Mouse (Mus musculus): ENCODE data around the gene Ggt5. TPM values are rescaled to one million over a fixed set of nuclear protein-coding genes. Genes with fewer than 3 reads are reported as not detected.

Gene Ggt5
- total RNA-seq, 2 experiments from 2014 or later = 5.8 to 7.0 TPM

DNA sequence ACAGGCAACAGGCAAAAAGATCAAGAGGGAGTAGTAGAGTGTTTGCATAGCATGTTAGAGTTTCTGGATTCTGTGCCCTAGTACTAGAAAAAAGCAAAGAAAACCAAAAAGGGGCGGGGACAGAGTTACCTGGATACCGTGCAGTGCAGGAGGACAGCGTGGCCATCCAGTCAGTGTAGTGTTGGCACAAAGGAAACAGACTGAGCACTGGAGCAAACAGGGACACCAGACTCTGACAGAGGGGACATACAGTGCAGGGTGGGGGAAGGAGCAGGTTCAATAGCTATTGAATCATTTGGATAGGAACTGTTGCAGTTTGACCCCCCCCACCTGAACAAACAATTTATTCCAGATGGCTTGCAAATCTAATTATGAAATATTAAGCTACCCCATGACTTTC, 37.9 kb downstream of the Ggt5 start:
- no peak for DNase-seq

DNA sequence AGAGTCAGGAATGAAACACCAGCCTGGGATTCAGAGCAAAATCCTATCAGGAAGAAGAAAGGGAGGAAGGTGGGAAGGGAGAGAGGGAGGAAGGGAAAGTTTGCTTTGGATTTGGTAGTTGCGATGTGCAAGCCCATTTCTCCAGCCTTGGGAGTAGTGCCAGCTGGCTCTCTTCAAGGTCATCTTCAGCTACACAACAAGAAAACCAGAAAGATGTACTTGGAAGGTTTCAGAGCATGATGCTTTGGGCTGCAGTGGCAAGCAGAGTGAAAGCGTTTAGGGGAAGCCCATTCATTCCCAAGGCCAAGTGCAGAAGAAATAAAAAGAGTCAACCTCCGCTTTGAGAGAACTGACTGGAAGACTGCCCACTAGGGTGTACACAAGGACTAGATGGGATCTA, 38.4 kb downstream of the Ggt5 start:
- DNase-seq = no peak

DNA sequence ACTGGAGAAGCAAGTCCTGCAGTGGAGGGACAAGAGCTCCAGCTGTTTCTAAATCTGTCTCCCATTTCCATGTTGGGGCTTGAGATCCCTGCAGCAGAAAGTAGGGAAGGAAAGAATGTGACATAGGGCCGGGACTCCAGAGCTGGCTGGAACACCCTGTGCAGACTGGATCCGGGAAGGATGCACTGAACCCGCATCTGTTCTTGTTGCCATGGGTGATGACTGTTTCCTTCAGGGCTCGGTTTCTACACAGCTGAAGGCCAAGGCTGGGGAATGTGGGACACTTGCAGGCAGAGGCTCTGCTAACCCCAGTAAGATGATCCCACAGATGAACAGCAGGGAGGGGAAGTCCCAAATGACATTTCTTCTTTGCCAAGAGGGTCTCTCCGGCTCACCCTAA, 43.5 kb downstream of the Ggt5 start:
- DNase-seq = no peak

DNA sequence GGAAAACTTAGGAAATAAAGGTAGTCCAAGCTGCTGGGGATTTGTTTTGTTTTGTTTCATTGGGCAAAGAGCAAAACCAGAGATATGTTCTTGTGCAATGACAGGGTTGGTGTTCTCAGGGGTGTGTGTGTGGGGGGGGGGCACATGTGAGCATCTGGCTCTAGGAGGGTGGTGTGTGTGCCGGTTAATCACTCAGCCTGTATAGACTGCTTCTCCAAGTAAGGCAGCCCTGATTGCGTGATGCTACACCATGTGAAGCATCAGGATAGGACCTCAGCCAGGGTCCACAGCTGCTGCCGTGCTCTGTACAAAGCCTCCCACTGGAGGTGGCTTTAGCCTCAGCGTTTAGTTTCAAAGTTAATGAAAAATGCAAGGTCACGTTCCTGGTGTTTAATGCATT, 43.9 kb downstream of the Ggt5 start:
- peak; percentile 29 for DNase-seq

DNA sequence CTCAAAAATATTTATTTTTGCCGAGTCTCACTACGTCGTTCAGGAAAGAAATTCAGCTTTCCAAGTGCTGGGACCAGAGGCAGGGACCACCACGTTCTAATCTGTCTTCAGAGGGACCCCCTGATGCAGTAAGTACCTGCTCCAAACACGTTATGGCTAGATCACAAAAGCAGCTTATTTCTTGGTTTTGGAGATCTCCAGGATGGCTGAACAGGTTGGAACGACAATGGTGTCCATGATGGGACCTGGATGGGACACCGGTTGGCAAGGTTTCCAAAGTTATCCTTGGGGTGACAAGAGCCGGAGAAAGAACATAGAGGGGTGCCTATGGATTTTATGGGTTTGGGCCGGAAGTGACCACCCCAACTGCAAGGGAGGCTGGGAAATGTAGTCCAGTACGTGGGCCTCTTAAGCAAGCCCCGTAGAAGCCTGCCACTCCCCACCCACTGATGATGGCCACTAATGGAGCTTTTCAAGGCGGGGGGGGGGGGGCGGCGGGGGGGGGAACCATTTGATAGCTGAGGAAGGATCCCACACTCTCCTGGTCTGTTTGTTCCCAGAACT, 44.5 kb downstream of the Ggt5 start:
- no peak for DNase-seq

DNA sequence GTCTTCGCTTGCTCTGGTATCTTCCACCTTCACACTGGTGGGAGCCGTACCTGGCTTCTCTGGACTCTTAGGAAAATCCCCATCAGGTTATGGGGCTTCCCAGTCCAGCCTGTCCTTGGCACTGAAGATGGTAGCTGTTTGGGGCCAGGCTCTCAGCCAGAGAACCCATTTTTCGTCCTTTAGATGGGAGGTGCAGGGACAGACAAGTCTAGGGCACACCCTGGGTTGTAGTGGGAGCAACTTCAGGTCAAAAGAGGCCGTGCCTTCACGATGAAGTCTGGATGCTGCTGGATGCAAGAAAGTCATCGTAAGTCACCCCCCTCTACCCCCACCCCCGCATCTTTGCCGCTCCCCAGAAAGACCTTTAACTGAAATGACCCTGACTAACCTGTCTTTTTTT, 45.5 kb downstream of the Ggt5 start:
- DNase-seq = no peak

DNA sequence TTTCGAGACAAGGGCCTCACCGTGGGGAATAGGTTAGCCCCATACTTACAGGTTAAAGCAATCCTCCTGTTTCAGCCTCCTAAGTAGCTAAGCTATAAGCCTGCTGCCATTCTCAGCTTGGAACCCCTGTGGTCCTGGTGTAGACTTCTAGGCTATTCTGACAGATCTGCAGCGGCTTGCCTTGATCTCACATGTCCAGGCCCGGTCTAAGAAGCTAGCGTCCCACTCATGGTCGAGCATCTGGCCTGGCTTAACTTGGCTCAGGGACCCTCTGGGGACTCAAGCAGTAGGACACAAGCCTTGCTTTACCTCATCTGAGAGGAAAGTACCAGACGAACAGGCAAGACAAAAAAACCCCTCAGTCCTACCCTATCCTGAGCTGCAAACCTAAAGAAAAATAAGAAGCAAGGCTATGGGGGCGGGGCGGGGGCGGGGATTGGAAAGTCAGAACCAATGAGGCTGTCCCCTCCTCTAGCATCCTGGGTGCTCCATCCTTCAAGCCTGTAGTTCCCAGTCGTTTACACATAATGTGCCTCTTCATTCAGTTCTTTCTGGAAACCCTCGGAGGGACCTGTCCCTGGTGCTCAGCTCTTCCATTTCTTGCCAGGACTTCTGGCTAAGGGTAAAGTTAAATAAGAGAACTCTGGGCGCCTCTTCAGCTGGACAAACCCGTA, 46.0 kb downstream of the Ggt5 start:
- DNase-seq = peak; percentile 4

DNA sequence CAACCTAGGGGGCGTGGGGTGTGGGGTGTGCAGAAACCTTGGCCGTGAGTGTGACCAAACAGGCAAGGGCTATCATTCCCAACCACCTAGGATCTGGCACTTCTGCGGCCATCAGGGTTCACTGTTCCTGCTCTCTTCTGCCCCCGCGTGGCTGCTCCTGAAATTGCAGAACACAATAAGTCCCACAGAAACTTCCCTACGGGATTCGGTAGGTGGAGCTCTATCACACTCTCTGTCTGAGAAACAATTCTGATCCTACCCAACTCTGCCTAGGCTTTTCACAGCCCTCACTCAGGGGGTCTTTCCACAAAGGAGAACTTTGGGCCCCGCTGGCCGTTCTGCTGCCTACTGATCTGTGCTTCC, 46.5 kb downstream of the Ggt5 start:
- peak; percentile 89 for DNase-seq

DNA sequence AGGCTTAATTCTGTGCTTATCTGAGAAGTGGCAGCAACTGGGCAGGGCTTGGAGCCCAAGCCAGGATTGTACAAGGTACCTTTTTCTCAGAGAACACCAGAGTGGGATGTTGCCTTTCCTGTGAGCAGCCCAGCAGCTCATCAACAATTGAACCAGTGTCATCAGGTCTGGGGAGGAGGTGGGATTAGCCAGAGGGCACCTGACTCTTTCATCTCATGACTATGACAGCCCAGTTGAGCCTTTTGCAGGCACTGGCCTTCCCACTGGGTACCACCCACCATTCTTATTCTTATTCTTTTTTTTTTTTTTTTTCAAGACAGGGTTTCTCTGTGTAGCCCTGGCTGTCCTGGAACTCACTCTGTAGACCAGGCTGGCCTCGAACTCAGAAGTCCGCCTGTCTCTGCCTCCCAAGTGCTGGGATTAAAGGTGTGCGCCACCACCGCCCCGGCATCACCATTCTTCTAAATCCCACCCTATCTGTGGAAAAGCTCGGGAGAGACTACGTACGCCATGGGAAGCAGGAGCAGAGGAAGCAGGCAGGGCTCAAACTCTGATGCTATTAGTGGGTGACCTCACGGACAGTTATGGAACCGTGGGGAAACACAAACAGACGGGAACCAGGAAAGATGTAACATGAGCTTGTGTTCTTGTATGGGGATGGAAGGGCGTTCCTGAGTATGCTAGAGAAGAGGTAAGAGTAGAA, 47.1 kb downstream of the Ggt5 start:
- peak; percentile 3 for DNase-seq

DNA sequence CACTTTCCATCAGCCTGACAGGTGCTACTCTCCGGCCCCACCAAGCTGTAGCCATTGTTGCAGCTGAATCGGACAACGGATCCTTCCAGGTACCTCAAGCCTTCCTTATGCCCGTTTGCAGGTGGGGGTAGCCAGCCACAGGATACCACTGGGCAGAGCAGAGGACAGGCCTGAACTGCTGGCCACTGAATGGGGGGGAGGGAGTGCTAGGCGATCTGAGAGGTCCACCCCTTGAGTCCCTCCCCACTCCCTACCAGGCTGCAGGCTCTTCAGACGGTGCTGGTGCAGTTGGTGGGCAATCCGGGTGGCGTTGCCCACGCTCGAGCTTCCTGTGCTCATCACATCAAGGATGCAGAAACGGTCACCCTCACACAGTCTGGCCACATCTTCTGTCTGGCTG, 48.6 kb downstream of the Ggt5 start:
- DNase-seq = no peak

DNA sequence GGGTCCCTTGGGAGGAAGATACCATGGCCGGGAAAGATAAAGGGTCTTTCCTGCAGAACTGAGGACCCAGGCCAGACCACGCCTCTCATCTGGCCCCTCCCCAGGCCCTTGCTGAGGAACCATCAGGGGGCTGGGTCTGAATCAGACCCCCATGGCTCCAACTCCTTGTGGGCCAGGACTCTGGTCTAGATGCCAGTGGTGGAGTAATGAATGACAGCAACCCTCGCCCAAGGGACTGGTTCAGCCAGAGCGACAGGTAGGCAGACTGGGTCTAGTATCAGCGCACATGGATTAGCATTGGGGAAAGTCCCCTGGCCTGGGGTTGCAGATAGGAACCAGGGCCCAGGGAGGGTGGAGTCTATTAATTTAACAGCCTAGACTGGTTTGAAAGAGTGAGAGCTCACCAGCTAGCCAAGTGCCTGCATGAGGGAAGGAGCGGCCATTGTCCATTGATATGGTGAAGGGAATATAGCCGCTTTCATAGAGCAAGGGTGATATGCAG, 52.6 kb downstream of the Ggt5 start:
- DNase-seq = no peak

DNA sequence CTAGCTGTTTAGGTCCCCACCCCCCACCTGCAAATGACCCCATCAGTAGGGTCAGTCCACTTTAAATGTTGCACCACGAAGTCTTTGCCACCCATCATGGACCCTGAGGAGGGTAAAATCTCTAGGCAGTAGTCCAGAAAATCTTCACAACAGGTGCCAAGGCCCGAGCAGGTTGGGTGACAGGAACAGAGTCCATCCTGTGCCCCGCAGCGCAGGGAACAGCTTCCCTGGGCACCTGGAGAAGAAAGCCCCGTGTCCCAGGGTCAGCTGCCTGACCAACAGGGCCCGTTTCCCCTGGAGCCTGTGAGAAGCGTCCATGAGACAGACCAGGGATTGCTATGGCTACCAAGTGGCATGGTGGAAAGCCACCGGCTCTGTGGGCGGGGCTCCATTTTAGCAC, 53.3 kb downstream of the Ggt5 start:
- no peak for DNase-seq

DNA sequence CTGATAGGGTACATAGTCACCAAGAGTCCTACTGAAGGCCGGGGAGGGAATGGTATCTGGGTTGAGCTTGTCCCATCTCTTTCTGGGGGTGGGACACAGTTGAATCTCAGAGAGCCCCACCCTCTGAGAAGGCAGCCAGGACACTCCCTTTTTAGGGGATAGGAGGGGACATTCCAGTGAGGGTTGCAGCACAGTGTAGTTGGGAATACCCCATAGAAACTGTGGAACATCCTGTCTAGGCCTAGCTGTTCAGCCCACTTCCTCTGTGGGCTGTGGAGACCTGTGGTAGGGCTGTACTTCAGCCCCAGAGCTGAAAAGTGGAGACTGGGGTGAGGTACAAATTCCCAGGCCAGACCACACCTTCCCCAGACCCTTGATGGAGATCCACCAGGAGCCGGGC, 53.8 kb downstream of the Ggt5 start:
- DNase-seq = no peak

DNA sequence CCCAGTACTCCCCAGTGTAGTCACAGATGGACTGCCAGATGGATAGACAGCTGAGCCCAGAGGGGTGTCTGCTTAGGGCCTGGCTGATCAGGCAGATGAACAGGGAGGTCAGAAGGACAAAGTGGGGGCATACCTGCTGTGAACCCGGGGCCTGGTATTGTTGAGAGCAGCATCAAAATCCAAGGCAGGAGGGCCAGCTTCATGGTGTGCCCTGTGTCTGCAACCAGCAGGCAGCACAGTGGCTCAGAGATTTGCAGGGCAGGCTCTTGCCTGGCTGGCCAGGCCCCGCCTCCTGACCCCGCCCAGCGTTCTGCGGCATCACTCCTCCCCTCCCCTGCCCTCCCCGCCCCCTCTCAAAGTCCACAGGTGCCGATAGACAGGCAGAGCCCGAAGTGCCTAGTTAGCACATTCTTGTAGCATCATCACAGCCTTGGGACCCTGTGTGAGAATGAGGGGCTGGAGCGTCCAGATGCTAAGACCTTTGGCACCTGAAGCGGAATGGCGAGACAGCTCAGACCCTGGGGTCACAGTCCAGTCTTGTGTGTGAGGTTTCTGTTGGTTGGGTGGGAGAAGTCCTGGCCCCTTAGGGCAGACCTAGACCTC, 54.7 kb downstream of the Ggt5 start, which contains the start of gene Susd2:
Gene Susd2 (minus strand): TSS at position 268 of the 603 bp plus-strand sequence.
- DNase-seq = peak; percentile 49

DNA sequence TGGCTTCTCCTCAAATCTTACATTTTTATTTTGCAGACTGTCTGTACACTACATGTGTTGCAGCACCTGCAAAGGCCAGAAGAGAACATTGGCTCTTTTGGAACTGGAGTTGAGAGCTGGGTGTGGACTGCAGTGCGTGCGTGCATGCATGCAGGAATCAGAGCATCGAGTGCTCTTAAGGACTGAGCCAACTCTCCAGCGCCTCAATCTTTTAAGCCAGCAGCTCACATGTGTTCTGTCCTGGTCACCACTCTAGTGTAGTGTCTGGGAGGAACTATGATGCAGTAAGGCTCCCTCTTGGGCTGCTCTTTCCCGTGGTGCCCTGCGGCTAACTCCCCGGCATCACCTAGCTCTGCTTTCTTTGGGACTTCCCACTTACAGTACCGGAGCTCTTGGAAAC, 56.5 kb downstream of the Ggt5 start:
- no peak for DNase-seq

DNA sequence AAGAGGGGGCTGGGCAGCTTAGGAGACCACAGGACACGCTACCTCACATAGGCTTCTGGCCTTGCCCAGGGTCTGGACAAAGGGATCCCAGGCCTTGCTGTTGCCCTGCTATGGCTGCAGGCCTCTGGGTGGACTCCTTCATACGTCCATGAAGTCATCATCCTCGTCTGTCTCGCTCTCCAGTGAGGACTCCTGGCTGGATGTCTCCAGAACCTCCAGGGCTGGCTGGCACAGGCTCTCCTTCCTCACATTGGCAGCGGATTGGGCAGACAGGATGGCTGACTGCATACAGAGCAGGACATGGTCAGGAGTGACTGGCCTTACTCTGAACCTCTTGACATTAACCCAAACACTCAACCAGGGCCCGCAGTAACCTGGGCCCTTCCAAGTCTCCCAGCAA, 57.3 kb downstream of the Ggt5 start:
- no peak for DNase-seq

DNA sequence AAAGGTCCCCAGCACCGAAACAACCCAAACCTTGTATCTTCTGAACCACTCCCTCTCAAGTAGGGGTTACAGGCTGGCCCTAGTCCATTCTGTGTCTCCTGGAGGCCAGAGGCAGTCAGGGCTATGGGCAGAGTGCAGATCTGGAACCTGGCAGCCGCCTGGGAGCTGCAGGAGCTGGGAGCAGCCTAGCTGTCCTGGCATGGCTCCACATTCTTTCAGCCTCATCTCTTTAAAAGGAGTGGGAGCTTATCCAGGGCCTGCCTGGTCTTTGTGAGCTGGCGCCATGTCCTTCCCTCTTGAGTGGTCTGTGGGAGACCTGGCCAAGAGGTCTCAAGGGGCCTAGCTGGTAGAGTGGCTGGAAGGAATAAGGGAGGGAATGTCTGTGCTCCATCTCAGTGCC, 58.2 kb downstream of the Ggt5 start:
- peak; percentile 67 for DNase-seq

DNA sequence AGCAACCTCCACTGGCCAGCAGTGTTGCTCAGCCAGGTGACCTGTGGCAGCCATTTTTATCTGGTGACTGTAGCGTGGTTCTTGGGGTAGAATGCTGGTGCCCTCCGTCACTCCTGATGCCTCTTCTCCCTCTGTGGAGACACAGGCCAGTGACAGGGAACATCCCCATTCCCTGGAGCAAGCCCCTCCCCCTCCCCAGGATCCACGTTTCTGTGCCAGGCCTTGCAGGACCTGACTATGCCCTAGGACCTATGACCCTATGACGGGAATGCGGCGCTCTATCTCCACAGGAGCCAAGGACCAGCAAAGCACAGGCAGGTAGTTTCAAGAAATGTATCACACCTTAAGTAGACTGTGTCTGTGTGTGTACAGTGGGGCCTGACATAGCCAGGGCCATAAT, 59.0 kb downstream of the Ggt5 start:
- no peak for DNase-seq

DNA sequence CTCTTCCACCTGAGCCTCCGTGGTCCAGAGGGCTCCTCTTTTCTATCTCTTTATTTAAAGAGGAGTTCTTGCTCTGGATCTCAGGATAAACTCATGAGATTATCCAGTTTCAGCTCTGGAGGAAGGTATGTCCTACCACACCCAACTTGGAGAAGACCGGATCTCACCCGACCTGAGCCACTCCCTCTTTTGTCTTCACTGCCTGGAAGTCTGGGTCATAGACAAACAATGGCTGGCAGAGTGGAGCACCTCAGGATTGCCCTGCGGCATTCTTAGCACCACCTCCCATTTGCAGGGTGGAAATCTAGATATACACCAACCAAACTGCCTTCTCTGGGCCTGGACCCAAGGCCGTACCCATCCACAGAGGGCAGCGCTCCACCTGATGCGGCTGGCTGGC, 59.9 kb downstream of the Ggt5 start:
- no peak for DNase-seq

DNA sequence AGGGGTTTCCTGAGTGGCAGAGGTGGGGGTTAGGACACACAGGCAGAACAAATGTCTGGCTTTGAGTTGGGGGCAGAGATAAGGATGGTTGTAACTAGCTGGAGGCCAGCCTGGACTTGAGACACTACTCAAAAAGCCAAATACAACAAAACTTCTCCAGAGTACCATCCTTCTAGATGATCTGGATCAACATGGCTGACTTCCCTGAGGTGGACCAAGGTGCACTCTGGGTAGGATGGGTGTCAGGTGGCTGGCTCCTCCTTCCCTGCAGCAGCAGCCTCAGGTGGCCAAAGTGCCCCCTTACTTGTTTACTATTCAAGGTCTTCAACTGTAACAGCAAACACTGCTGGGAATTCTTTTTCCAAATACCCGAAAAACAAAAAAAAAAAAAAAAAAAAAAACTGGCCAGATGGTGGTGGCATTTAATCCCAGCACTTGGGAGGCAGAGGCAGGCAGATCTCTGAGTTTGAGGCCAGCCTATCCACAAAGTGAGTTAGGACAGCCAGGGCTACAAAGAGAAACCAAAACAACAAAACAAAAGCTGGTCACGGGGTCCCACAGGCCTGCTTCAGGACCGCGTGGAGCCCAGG, 60.4 kb downstream of the Ggt5 start:
- DNase-seq = no peak

DNA sequence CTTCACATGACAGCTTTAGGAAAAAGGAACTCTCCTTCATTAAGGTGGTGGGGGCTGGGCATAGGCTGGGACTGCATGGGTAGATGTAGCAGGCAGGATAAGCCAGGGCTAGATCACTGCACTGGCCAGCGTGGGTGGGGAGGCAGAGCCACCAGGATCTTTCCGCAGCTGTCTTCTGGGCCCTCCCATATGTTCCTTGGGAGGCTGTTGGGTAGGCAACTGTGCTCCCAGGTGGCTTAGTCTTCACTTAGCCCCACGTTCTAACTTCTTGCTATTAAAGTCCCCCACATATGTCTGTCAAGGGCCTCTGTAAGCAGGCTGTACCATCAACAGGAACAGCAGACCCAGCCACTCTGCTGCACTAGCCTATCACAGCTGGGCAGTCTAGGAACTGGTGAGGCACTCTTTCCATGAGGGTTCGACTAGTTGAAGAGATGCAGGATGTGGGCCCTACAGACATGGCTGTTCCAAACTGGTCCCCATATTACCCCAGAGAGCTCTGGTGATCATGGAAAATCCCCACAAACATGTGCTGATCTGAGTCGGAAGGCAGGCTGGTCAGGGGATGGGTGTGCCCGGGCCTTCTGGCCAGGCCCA, 61.3 kb downstream of the Ggt5 start:
- DNase-seq = no peak

DNA sequence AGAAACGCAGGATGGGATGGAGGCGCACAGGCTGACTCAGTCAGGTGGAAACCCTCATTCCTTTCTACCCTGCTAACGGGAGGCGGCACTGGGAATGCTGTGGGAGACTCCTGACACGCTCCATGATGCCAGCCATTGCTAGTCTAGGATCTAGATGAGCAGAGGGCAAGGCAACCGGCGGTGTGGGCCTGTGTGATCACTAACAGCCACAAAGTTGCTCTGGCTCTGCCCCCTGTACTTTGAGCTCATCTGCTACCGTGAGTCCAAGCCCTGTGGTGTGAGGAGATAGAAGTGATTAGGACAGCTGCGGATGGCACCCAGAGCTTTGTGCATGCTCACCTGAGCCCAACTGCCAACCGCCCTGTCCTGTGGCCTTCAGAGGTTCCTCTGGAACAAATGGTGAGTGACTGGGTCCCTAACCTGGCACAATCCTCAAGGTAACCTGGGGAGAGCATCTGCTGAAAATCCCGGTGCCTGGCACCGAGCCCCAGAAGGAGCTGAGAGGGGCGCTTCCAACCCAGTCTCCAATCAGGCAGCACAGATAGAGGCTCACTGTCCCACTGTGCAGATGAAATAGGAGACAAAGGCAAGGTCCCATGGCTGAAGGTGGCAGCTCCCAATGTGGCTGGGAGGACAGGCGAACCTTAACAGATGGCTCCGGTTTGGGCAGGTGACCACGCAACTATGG, 62.4 kb downstream of the Ggt5 start:
- no peak for DNase-seq
